Mouse (Mus musculus) limb, embryonic 11.5 days (tissue): ENCODE measurements around the gene Erg. TPM values are rescaled to one million over a fixed set of nuclear protein-coding genes. Genes with fewer than 3 reads are reported as not detected.

Experiments used
- ATAC-seq: fragments of 200-750 bp; cut with Nextera tagmentation; 2 replicates; pipeline ENCODE4 v1.8.0; 2017; ENCODE audit warnings: low read depth; ENCODE audit not compliant: insufficient number of reproducible peaks, low FRiP score, low TSS enrichment
- DNase-seq: peaks from one replicate; pipeline ENCODE4 v3.0.0-alpha.2; 2015; ENCODE audit warnings: low spot score
- H3K27ac ChIP-seq: fragments of 300-500 bp; sonication (generic); replicated peaks from 2 replicates; pipeline ENCODE4 v1.5.1; 2014; ENCODE audit warnings: low read depth, mild to moderate bottlenecking, low read length
- H3K27me3 ChIP-seq: fragments of 300-500 bp; sonication (generic); 2 replicates; pipeline ENCODE4 v1.6.1; 2014; ENCODE audit warnings: mild to moderate bottlenecking, low read length, mixed read lengths; ENCODE audit not compliant: control insufficient read depth, insufficient read depth
- H3K36me3 ChIP-seq: fragments of 300-500 bp; sonication (generic); 2 replicates; pipeline ENCODE4 v1.6.1; 2014; ENCODE audit warnings: mild to moderate bottlenecking, low read length, moderate library complexity, mixed read lengths; ENCODE audit not compliant: control insufficient read depth, insufficient read depth
- H3K4me1 ChIP-seq: fragments of 300-500 bp; sonication (generic); 2 replicates; pipeline ENCODE4 v1.6.1; 2014; ENCODE audit warnings: low read length, mixed read lengths; ENCODE audit not compliant: control insufficient read depth, insufficient read depth
- H3K4me2 ChIP-seq: fragments of 300-500 bp; sonication (generic); 2 replicates; pipeline ENCODE4 v1.6.1; 2014; ENCODE audit warnings: low read depth, mild to moderate bottlenecking, moderate library complexity; ENCODE audit not compliant: severe bottlenecking
- H3K4me3 ChIP-seq: fragments of 300-500 bp; sonication (generic); 2 replicates; pipeline ENCODE4 v1.5.1; 2014; ENCODE audit warnings: low read depth, low read length
- H3K9ac ChIP-seq: fragments of 300-500 bp; sonication (generic); 2 replicates; pipeline ENCODE4 v1.6.1; 2014; ENCODE audit warnings: mild to moderate bottlenecking, low read length
- H3K9me3 ChIP-seq: fragments of 300-500 bp; sonication (generic); 2 replicates; pipeline ENCODE4 v1.6.1; 2016; ENCODE audit warnings: low read length; ENCODE audit not compliant: control insufficient read depth
- WGBS: fragments of 180-500 bp; shearing (Covaris S2); extraction: QIAGEN DNeasy Blood & Tissue Kit; methylation state at CpG from one replicate; pipeline ENCODE4 v1.1.7; 2014; 5-methylcytosine and 5-hydroxymethylcytosine counted together
- polyA plus RNA-seq: library from polyadenylated mRNA; unstranded; fragments of >200 nt; fragmentation: Nextera tagmentation; extraction: Ambion mirVana; gene quantifications from 2 replicates; pipeline ENCODE4 v1.2.1, GENCODE M21; 2014

The Erg gene
- polyA plus RNA-seq, 1 experiment from 2014 or later = 5.1 TPM

GRCm38 (mm10) chr16:95428239-95428638 is 158.2 kb downstream of the Erg start:
- no peaks in the 10 kb centered on the region for H3K9me3 ChIP-seq
- DNase-seq (no peak), ATAC-seq (no peak)
- peaks cover 18% of the 10 kb centered on the region for H3K4me1 ChIP-seq
- no peak overlapping the region for H3K4me2 ChIP-seq
- no peak overlapping the region for H3K27ac ChIP-seq
- no peak overlapping the region for H3K4me3 ChIP-seq
- no peaks in the 10 kb centered on the region for H3K36me3 ChIP-seq
- H3K27me3 ChIP-seq = no peaks in the 10 kb centered on the region; the same call in 1 of the 2 replicates
- H3K9ac ChIP-seq = no peak overlapping the region
- WGBS = 62% methylated on average over 5 of the region's 5 CpGs

- no peaks in the 10 kb centered on the region; the same call in 1 of the 2 replicates for H3K27me3 ChIP-seq
- H3K4me3 ChIP-seq = no peak overlapping the region
- DNase-seq = no peak
- H3K36me3 ChIP-seq = no peaks in the 10 kb centered on the region
- H3K27ac ChIP-seq = no peak overlapping the region
- H3K9ac ChIP-seq = no peak overlapping the region
- H3K9me3 ChIP-seq = no peaks in the 10 kb centered on the region
- H3K4me1 ChIP-seq = peaks cover 18% of the 10 kb centered on the region
- no peak for ATAC-seq
- no peak overlapping the region for H3K4me2 ChIP-seq
- 89% methylated on average over 10 of the region's 10 CpGs for WGBS
Measured at GRCm38 (mm10) chr16:95427512-95427911, 158.9 kb downstream of the Erg start.

DNA sequence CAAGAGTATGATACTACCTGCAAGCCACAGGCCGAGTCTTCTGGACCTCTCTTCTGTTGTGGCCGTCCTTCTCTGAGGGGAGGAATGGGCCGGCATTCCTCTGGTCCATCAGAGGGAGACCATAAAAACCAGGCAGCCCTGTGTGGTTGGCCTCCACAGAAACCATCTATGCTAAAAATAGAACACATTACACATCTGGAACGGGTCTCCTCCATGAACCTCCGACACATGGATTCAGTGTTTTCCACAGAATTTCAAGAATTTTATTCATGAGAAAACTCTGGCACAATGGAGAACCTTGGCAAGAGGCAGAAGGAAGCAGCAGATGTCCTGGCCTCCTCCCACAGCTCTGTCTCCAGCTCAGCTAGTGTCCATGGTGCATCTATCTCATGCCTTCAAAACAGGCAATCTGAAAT is 163.7 kb downstream of the Erg start:
- WGBS = 41% methylated on average over 5 of the region's 5 CpGs

GRCm38 (mm10) chr16:95421235-95421886 is 165.0 kb downstream of the Erg start:
- WGBS = 69% methylated on average over 7 of the region's 7 CpGs
- DNase-seq (no peak), ATAC-seq (no peak)
- Histone ChIP-seq H3K9me3 (no peaks in the 10 kb centered on the region), H3K4me1 (peaks cover 8% of the 10 kb centered on the region), H3K9ac (no peak overlapping the region), H3K27ac (no peak overlapping the region), H3K4me3 (no peak overlapping the region), H3K4me2 (no peak overlapping the region), H3K27me3 (no peaks in the 10 kb centered on the region), H3K36me3 (no peaks in the 10 kb centered on the region)

More for the DNA sequence above, 163.7 kb downstream of the Erg start:
- H3K4me2 ChIP-seq = no peak overlapping the region
- no peaks in the 10 kb centered on the region for H3K9me3 ChIP-seq
- no peaks in the 10 kb centered on the region; the same call in 1 of the 2 replicates for H3K27me3 ChIP-seq
- DNase-seq = no peak
- no peak overlapping the region for H3K27ac ChIP-seq
- ATAC-seq = no peak
- H3K4me3 ChIP-seq = no peak overlapping the region
- H3K36me3 ChIP-seq = no peaks in the 10 kb centered on the region
- peaks cover 12% of the 10 kb centered on the region for H3K4me1 ChIP-seq
- no peak overlapping the region for H3K9ac ChIP-seq

DNA sequence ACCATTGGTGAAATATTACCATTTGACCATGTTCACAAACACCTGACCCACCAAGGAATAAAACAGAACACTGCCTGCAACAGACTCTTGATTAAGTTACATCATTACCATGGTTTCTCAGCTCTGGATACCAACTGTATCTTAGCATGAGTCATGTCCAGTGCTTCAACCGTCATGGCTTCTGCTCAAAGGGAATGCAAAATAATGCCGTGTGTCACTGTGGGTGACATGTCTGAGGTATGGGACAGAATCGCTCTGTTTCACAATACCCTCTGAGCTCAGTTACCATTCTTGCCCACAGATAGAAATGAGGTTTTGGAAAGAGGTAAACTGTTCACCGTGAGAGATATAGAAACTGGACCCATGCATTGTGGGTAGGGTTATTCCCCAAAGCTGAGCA is 170.5 kb downstream of the Erg start:
- ATAC-seq (no peak), DNase-seq (no peak)
- Histone ChIP-seq H3K27ac (no peak overlapping the region), H3K4me3 (no peak overlapping the region), H3K4me2 (no peak overlapping the region), H3K9me3 (no peaks in the 10 kb centered on the region), H3K9ac (no peak overlapping the region), H3K4me1 (0 out of 2 replicates have a peak, but pooled peaks cover 4% of the 10 kb centered on the region), H3K27me3 (no peaks in the 10 kb centered on the region), H3K36me3 (no peaks in the 10 kb centered on the region)
- WGBS = 94% methylated on average over 4 of the region's 4 CpGs

DNA sequence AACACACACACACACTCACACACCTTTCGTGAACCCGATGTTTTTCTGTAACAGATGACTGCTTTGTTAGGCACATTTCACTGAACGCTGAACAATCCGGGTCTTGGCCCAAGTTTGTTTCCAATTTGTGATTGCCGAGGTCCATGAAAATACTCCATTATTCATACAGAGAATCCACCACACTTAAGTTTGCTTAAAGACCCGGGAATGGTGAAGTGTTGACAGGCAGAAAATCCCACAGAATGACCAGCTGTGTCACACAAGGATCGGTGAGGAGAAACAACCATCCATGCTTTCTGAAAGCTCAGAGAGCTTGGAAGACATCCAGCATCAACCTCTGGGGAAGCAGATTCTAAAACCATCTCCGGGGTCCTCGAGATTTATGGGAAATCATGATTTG is 171.0 kb downstream of the Erg start:
- ATAC-seq (no peak), DNase-seq (no peak)
- no peaks in the 10 kb centered on the region for H3K9me3 ChIP-seq
- H3K9ac ChIP-seq = no peak overlapping the region
- H3K4me2 ChIP-seq = no peak overlapping the region
- H3K4me1 ChIP-seq = 0 out of 2 replicates have a peak, but pooled peaks cover 4% of the 10 kb centered on the region
- no peak overlapping the region for H3K4me3 ChIP-seq
- no peaks in the 10 kb centered on the region for H3K27me3 ChIP-seq
- H3K36me3 ChIP-seq = no peaks in the 10 kb centered on the region
- H3K27ac ChIP-seq = no peak overlapping the region
- 77% methylated on average over 9 of the region's 9 CpGs for WGBS

GRCm38 (mm10) chr16:95413401-95413959 is 172.9 kb downstream of the Erg start:
- Histone ChIP-seq H3K27ac (no peak overlapping the region), H3K4me1 (0 out of 2 replicates have a peak, but pooled peaks cover 4% of the 10 kb centered on the region), H3K9ac (no peak overlapping the region), H3K9me3 (no peaks in the 10 kb centered on the region), H3K4me3 (no peak overlapping the region), H3K36me3 (no peaks in the 10 kb centered on the region), H3K27me3 (no peaks in the 10 kb centered on the region), H3K4me2 (no peak overlapping the region)
- DNase-seq (no peak), ATAC-seq (no peak)
- 50% methylated on average over 3 of the region's 3 CpGs for WGBS

DNA sequence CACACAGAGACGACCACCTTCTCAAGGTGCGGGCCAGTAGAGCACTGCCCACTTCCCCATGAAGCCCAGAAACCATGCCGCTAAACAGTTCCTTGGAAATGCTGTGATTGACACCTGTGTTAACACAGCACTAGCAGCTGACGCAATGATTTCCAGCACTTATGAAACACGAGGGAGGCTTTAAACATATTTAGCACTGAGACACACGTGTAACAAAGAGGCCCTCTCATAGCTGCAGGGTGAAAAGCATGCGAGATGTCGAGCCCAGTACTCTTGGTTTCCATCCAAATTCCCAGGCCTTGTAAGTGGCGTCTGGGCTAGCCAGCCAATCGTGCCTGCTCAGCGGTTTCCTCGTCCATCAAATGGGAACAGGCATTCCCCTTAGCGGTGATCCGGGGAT is 178.3 kb downstream of the Erg start:
- H3K9me3 ChIP-seq = no peaks in the 10 kb centered on the region
- no peak overlapping the region for H3K9ac ChIP-seq
- 71% methylated on average over 14 of the region's 14 CpGs for WGBS
- H3K27me3 ChIP-seq = no peaks in the 10 kb centered on the region
- ATAC-seq (no peak), DNase-seq (no peak)
- no peak overlapping the region for H3K27ac ChIP-seq
- H3K36me3 ChIP-seq = no peaks in the 10 kb centered on the region
- H3K4me3 ChIP-seq = no peak overlapping the region
- H3K4me1 ChIP-seq = no peaks in the 10 kb centered on the region
- no peak overlapping the region for H3K4me2 ChIP-seq
